Mouse (Mus musculus) testis, adult 2 months (tissue): Measurements from ENCODE around the gene Atp2c2. TPM values are rescaled to one million over a fixed set of nuclear protein-coding genes. Genes with fewer than 3 reads are reported as not detected.

Experiments used
- H3K27ac ChIP-seq: fragments of 200-500 bp; 2 replicates; pipeline ENCODE4 v1.5.1; 2012; ENCODE audit warnings: low read depth, low read length; ENCODE audit not compliant: control insufficient read depth, insufficient read depth
- H3K27me3 ChIP-seq: fragments of 200-500 bp; 2 replicates; pipeline ENCODE4 v1.6.1; 2012; ENCODE audit warnings: mild to moderate bottlenecking, low read length, moderate library complexity; ENCODE audit not compliant: control insufficient read depth, insufficient read depth
- H3K36me3 ChIP-seq: fragments of 200-500 bp; 2 replicates; pipeline ENCODE4 v1.6.1; 2012; ENCODE audit warnings: mild to moderate bottlenecking, low read length; ENCODE audit not compliant: control insufficient read depth, insufficient read depth
- H3K4me1 ChIP-seq: fragments of 200-500 bp; 2 replicates; pipeline ENCODE4 v1.6.1; 2012; ENCODE audit warnings: low read length; ENCODE audit not compliant: control insufficient read depth, insufficient read depth
- H3K4me3 ChIP-seq: fragments of 200-500 bp; 2 replicates; pipeline ENCODE4 v1.5.1; 2012; ENCODE audit warnings: low read depth, mild to moderate bottlenecking, low read length, moderate library complexity, mixed read lengths; ENCODE audit not compliant: control insufficient read depth
- CTCF ChIP-seq: fragments of 200-500 bp; IDR thresholded peaks from 2 replicates; pipeline ENCODE4 v1.5.1; 2012; ENCODE audit warnings: low read depth, mild to moderate bottlenecking, inconsistent platforms, low read length, moderate library complexity; ENCODE audit not compliant: control insufficient read depth, insufficient read depth, insufficient replicate concordance
- POLR2A ChIP-seq: fragments of 200-500 bp; IDR thresholded peaks from 2 replicates; pipeline ENCODE4 v1.6.1; 2012; ENCODE audit warnings: low read depth, mild to moderate bottlenecking, inconsistent platforms, low read length, moderate library complexity; ENCODE audit not compliant: control insufficient read depth
- polyA plus RNA-seq: library from polyadenylated mRNA; depleted of rRNA; stranded (reverse); fragments of >200 nt; gene quantifications from 2 replicates; pipeline ENCODE4 v1.2.3, GENCODE M21; 2012

Atp2c2 gene
- polyA plus RNA-seq, 1 experiment = 1.2 TPM

DNA sequence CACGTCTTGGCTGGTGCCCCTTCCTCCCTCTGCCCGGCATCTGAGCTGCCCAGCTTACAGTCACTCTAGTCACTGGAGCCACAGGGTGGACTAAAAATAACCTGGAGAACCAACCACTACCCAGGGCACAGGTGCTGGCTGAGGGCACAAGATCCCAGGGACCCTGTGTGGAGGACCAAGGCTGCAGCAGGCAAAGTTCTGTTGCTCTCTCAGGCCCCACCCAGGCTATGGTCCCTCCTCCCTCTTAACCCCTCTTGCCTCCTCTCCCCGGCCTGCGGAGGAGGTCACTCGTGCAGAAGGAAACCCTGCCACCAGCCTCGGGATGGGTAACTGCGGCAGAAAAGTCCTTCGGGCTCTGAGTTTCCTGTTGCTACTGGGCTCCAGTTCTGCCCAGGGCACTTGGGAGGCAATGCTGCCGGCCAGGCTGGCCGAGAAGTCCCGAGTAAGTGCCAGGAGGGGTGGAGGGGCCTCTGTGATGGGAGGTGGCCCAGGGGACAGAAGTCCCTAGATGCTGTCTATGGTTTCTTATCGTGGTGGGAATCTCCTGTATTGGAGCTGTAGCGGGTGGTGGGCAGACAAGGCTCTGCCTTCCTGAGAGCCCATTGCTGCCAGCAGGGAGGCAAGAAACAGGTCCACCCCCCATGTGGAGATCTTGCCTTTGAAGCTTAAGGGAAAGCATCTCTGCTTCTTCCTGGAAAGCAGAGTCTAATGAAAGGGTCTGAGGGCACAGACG, 33.4 kb upstream of the Atp2c2 start, which contains the start of gene Wfdc1:
Gene Wfdc1, plus strand, starts transcription at position 147 of the 733 bp plus-strand sequence.
- no peaks in the 10 kb centered on the region for H3K36me3 ChIP-seq
- H3K27ac ChIP-seq = peak within 1 kb of the TSS; percentile 67
- TF ChIP-seq POLR2A (no peak; the same call in 1 of the 2 replicates), CTCF (no peak)
- H3K4me1 ChIP-seq = peaks cover 9% of the 10 kb centered on the region
- H3K27me3 ChIP-seq = no peaks in the 10 kb centered on the region
- peak within 1 kb of the TSS; percentile 35 for H3K4me3 ChIP-seq

DNA sequence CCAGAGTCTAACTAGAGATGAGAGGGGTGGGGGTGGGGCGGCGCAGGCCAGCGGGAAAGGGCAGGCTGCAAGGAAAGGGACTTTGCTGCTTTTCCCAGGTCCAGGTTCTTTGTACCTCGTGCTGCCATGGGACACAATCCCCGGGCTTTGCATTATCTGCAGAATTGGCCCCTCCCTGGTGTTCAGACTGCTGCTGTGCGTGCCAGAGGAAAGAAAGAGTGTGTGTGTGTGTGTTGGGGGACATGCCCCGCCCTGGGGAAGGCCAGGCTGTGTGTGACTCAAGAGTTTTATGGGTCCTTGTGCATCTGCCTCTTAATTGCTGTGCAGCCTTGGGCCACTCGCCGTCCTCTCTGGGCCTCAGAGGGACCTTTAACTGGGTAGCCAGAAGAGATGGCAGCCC, 31.4 kb upstream of the Atp2c2 start:
- Histone ChIP-seq H3K36me3 (no peaks in the 10 kb centered on the region), H3K4me3 (no peak overlapping the region), H3K4me1 (peaks cover 4% of the 10 kb centered on the region; the same call in 1 of the 2 replicates), H3K27me3 (no peaks in the 10 kb centered on the region), H3K27ac (no peak overlapping the region)
- TF ChIP-seq POLR2A = no peak
- no peak for TF ChIP-seq CTCF

DNA sequence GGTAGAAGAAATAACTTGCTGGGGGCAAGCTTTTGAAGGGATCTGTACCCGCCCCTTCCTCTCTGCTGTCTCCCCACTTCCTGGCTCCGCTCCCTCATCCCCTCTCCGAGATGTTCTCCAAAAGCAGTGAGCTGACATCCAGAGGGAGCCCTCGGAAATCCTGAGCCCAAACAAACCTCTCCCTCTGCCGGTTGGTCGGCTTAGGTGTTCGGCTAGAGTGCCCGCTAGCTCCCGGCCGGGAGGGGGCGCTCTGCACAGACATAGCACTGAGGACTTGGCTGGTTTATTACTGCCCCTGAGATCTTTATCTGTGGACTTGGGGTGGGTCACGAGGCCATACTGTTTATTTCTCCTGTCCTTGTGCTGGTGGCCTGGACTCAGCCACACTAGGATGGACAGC, 30.5 kb upstream of the Atp2c2 start:
- H3K4me1 ChIP-seq = peaks cover 4% of the 10 kb centered on the region; the same call in 1 of the 2 replicates

DNA sequence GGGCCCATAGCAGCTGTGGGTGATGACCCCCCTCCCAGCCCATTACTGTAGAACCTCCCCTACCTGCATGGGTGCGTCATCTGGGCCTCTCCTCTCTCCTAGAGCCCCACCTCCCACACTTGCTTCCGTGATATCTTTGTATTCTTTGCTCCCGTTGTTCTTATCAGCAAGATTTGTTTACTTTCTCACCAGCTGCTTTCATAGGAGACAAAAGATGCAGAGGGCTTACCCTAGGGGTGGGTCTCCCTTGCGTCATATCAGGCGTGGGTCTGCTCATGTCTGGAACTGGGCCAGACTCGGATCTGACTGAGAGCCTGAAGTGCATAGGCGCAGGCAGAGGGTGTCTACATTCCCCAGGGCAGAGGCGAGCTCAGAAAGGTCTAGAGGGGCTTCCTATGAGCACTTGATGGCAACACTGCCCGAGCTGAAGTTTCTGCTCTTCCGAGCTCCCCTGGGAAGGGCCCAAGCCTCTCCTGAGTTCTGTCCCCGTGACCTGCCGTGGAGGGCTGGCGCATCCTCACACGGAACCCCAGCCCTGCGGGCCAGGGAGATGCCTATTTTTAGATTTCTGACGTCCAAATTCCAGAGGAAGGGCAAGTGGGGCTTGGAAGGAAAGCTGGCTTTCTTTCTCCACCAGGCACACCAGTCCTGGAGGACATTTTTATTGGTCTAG, 29.3 kb upstream of the Atp2c2 start:
- TF ChIP-seq CTCF (no peak), POLR2A (no peak)
- H3K4me3 ChIP-seq = no peak overlapping the region
- H3K36me3 ChIP-seq = no peaks in the 10 kb centered on the region
- H3K4me1 ChIP-seq = no peaks in the 10 kb centered on the region
- no peaks in the 10 kb centered on the region for H3K27me3 ChIP-seq
- no peak overlapping the region; the same call in 1 of the 2 replicates for H3K27ac ChIP-seq

More for the DNA sequence above, 30.5 kb upstream of the Atp2c2 start:
- Histone ChIP-seq H3K27ac (0 out of 2 replicates have a peak overlapping the region, but pooled peaks have one; percentile 23), H3K27me3 (no peaks in the 10 kb centered on the region), H3K36me3 (no peaks in the 10 kb centered on the region), H3K4me3 (no peak overlapping the region)
- TF ChIP-seq CTCF (peak; percentile 65; the same call in 1 of the 2 replicates), POLR2A (no peak)

DNA sequence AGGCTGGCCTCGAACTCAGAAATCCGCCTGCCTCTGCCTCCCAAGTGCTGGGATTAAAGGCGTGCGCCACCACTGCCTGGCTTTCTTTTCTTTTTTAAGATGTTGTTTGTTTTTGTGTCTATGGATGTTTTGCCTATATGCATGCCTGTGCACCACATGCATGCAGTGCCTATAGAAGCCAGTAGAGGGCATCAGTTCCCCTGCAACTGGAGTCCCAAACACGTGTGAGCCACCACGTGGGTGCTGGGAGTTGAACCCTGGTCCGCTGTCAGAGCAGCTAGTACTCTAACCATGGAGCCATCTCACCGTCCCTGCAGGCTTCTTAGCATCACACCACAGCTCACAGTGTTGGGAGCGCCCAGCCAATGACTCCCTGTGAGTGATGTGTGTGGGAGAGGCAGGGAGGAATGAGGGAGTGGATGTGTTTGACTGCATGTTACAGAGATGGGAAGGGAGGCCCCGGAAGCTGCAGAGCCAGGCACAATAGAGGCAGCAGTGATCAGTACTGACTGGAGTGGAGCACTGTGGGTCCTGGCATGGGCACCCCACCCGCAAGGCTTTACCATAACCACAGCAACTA, 25.7 kb upstream of the Atp2c2 start:
- H3K27me3 ChIP-seq = no peaks in the 10 kb centered on the region
- H3K4me3 ChIP-seq = no peak overlapping the region
- no peaks in the 10 kb centered on the region for H3K36me3 ChIP-seq
- peak; percentile 65; the same call in 1 of the 2 replicates for TF ChIP-seq CTCF
- TF ChIP-seq POLR2A = no peak
- peaks cover 3% of the 10 kb centered on the region; the same call in 1 of the 2 replicates for H3K4me1 ChIP-seq
- no peak overlapping the region for H3K27ac ChIP-seq

DNA sequence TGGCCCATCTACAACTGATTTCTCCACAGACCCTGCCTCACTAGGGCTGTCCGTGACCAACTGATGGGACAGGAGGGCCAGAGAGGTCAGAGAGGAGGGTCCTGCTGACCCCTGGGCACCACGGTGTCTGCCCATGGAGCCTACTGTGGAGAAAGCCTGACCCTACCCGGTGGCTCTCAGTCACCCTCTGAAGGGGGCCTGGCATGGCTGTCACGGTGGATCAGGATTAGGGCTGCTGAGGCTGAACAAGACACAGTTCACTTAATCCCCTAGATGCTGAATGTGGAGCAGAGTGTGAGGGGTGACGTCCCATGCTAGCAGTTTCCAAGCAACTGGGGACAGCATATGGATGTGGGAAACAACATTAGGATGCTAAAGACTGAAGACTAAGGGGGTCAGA, 24.4 kb upstream of the Atp2c2 start:
- H3K27ac ChIP-seq = no peak overlapping the region
- no peaks in the 10 kb centered on the region for H3K36me3 ChIP-seq
- H3K4me3 ChIP-seq = no peak overlapping the region
- H3K4me1 ChIP-seq = peaks cover 3% of the 10 kb centered on the region; the same call in 1 of the 2 replicates
- no peaks in the 10 kb centered on the region for H3K27me3 ChIP-seq
- no peak for TF ChIP-seq CTCF
- TF ChIP-seq POLR2A = no peak

DNA sequence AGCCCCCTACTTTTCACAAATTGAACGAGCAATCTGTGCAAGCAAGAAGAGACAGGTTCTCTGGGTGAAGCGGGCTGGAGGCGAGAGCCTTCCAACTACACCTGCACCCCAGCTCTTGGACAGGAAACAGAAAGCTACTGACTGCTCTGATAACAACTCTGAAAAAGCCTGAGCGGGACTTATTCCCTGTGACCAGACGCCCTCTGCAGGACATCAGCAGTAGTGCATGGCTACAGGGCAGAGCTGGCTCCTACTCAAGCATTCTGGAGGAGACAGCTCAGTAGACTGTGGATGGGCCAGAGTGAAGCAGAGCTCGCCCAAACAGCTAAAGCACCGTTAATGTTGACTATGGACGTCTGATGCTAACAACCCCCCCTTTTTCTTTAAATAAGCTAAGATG, 23.4 kb upstream of the Atp2c2 start:
- TF ChIP-seq POLR2A (no peak), CTCF (peak; percentile 93)

More for the DNA sequence above, 23.4 kb upstream of the Atp2c2 start:
- H3K27me3 ChIP-seq = no peaks in the 10 kb centered on the region
- H3K36me3 ChIP-seq = no peaks in the 10 kb centered on the region
- no peak overlapping the region for H3K4me3 ChIP-seq
- peaks cover 3% of the 10 kb centered on the region; the same call in 1 of the 2 replicates for H3K4me1 ChIP-seq
- no peak overlapping the region for H3K27ac ChIP-seq
